Mouse (Mus musculus) embryonic fibroblast, embryonic 13.5 days (primary cell): ENCODE results near the gene Mipep.

Source experiments
- CTCF ChIP-seq: IDR thresholded peaks from 2 replicates; pipeline ENCODE4 v1.5.1; 2011; ENCODE audit warnings: mild to moderate bottlenecking, control low read depth, low read length, moderate library complexity, borderline replicate concordance; ENCODE audit not compliant: insufficient read depth
- POLR2A ChIP-seq: IDR thresholded peaks from 2 replicates; pipeline ENCODE4 v1.6.1; 2011; ENCODE audit warnings: low read depth, mild to moderate bottlenecking, control low read depth, low read length, moderate library complexity

GRCm38 (mm10) chr14:60751581-60751980 is 32.8 kb upstream of the Mipep start:
- TF ChIP-seq CTCF (no peak), POLR2A (no peak)
